Mouse (Mus musculus) T-cell, adult 2 months (primary cell): Measurements from ENCODE around the gene S100a10.

Experiments
- DNase-seq: peaks from one replicate; pipeline ENCODE4 v3.0.0; 2022; ENCODE audit warnings: low spot score

Gene S100a10

GRCm38 (mm10) chr3:93580946-93581345, 26.1 kb downstream of the S100a10 start:
- DNase-seq: no peak

GRCm38 (mm10) chr3:93581687-93582086, 26.8 kb downstream of the S100a10 start:
- DNase-seq: no peak

- DNase-seq: no peak
These were observed 28.2 kb downstream of the S100a10 start for GRCm38 (mm10) chr3:93583056-93583455.

GRCm38 (mm10) chr3:93589629-93590028, 34.7 kb downstream of the S100a10 start:
- no peak for DNase-seq

- no peak for DNase-seq
These were observed 35.4 kb downstream of the S100a10 start for GRCm38 (mm10) chr3:93590256-93590655.

GRCm38 (mm10) chr3:93592100-93592499, 37.2 kb downstream of the S100a10 start:
- no peak for DNase-seq

GRCm38 (mm10) chr3:93592976-93593375, 38.1 kb downstream of the S100a10 start:
- no peak for DNase-seq

- peak; percentile 14 for DNase-seq
These were observed 38.6 kb downstream of the S100a10 start for GRCm38 (mm10) chr3:93593512-93593911.

- DNase-seq: no peak
These were observed 41.8 kb downstream of the S100a10 start for GRCm38 (mm10) chr3:93596632-93597031.

- peak; percentile 52 for DNase-seq
These were observed 42.5 kb downstream of the S100a10 start for GRCm38 (mm10) chr3:93597221-93597913.

GRCm38 (mm10) chr3:93597970-93598369, 43.1 kb downstream of the S100a10 start:
- no peak for DNase-seq

- DNase-seq: no peak
These were observed 45.3 kb downstream of the S100a10 start for GRCm38 (mm10) chr3:93600206-93600605.

- no peak for DNase-seq
These were observed 47.0 kb downstream of the S100a10 start for GRCm38 (mm10) chr3:93601903-93602302.

- DNase-seq: peak; percentile 27
These were observed 54.1 kb downstream of the S100a10 start for GRCm38 (mm10) chr3:93608970-93609369.
